Mouse (Mus musculus): Measurements from ENCODE around the gene Neurod2.

Neurod2 gene

GRCm38 (mm10) chr11:98317479-98317878, 12.0 kb downstream of the Neurod2 start:
- DNase-seq (ENCODE audit: low spot score in 2 of 2) = no peak

GRCm38 (mm10) chr11:98313790-98314323, 15.6 kb downstream of the Neurod2 start:
- DNase-seq (ENCODE audit: low spot score in 2 of 2) = peak in 1 of 2 experiments; percentile 51

- no peak for DNase-seq (ENCODE audit: low spot score in 2 of 2)
These were observed 30.8 kb downstream of the Neurod2 start for GRCm38 (mm10) chr11:98298484-98299205.

GRCm38 (mm10) chr11:98297778-98298177, 31.7 kb downstream of the Neurod2 start:
- DNase-seq (ENCODE audit: low spot score in 2 of 2) = no peak

- no peak for DNase-seq (ENCODE audit: low spot score in 2 of 2)
These were observed 32.5 kb downstream of the Neurod2 start for GRCm38 (mm10) chr11:98296916-98297315.

GRCm38 (mm10) chr11:98296277-98296676, 33.2 kb downstream of the Neurod2 start:
- peak in 1 of 2 experiments; percentile 25 for DNase-seq (ENCODE audit: low spot score in 2 of 2)

- no peak for DNase-seq (ENCODE audit: low spot score in 2 of 2)
These were observed 34.3 kb downstream of the Neurod2 start for GRCm38 (mm10) chr11:98295013-98295585.

GRCm38 (mm10) chr11:98294188-98295012, 35.0 kb downstream of the Neurod2 start:
- peak in 1 of 2 experiments; percentile 17 for DNase-seq (ENCODE audit: low spot score in 2 of 2)

GRCm38 (mm10) chr11:98293070-98293469, 36.4 kb downstream of the Neurod2 start:
- DNase-seq (ENCODE audit: low spot score in 2 of 2) = no peak

- no peak for DNase-seq (ENCODE audit: low spot score in 2 of 2)
These were observed 38.5 kb downstream of the Neurod2 start for GRCm38 (mm10) chr11:98290906-98291305.

- DNase-seq (ENCODE audit: low spot score in 2 of 2) = no peak
These were observed 39.6 kb downstream of the Neurod2 start for GRCm38 (mm10) chr11:98289873-98290272.

GRCm38 (mm10) chr11:98287961-98288360, 41.5 kb downstream of the Neurod2 start:
- no peak for DNase-seq (ENCODE audit: low spot score in 2 of 2)

GRCm38 (mm10) chr11:98287531-98287930, 41.9 kb downstream of the Neurod2 start:
- DNase-seq (ENCODE audit: low spot score in 2 of 2) = no peak

- no peak for DNase-seq (ENCODE audit: low spot score in 2 of 2)
These were observed 44.1 kb downstream of the Neurod2 start for GRCm38 (mm10) chr11:98285368-98285767.

GRCm38 (mm10) chr11:98284230-98284629, 45.2 kb downstream of the Neurod2 start:
- no peak for DNase-seq (ENCODE audit: low spot score in 2 of 2)

GRCm38 (mm10) chr11:98283740-98284139, 45.7 kb downstream of the Neurod2 start:
- DNase-seq (ENCODE audit: low spot score in 2 of 2) = no peak
